ENCODE assay signal across 28 mouse cellular contexts in the genomic region with DNA sequence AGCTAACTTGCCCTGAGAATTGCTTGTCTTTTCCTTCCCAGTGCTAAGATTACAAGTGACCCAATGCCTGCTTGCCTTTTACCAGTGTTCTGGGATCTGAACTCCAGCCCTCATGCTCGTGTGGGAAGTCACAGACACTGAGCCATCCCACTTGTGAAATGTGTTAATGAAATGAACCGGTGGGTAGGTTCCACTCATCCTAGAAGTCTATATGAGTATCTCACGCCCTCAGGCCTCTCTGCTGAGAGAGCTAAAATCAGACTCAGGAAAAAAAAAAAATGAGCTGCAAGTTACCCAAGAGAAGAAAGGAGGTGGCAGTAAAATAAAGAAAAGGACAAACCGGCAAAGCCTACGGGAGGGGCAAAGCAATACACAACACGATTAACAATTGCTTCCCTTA.
DNase-seq lines count a peak whose midpoint lies in the region; ATAC-seq and TF ChIP-seq lines count a peak whose summit lies in the region.
"Had no signal": no experiment of that assay in that cellular context is flagged by ENCODE, and none has a peak within 500 bp of the region (broad histone marks: within the 10 kb centered on the region; RNA-seq: fewer than 3 reads in every experiment).

No protein-coding gene starts in this region.

- no peak overlapping the region for H3K4me3 ChIP-seq in neural tube, embryonic 13.5 days
- H3K4me3 ChIP-seq in cortical plate, adult 2 months (ENCODE audit: insufficient read depth, low read length): no peak overlapping the region
- H3K4me3 ChIP-seq: forebrain, embryonic 10.5 days; forebrain, embryonic 13.5 days; heart, adult 2 months; heart, embryonic 10.5 days; heart, embryonic 13.5 days; hindbrain, embryonic 15.5 days; intestine, embryonic 15.5 days had no signal

- TF ChIP-seq CTCF in cortical plate, adult 2 months (IDR thresholded peaks at IDR 0.05; ENCODE audit: extremely low read depth, insufficient read depth, low read length): no peak

- intact Hi-C loops in left cerebral cortex, postnatal 10 days (cut with DNase I): loop anchor here (10.0 kb wide), 1 partner anchor 286 kb away; no protein-coding TSS in a partner anchor

- ATAC-seq in neural tube, embryonic 13.5 days (ENCODE audit: low read depth): no peak
- ATAC-seq: forebrain, embryonic 13.5 days; intestine, embryonic 15.5 days; Patski had no signal

- 75% methylated on average over 6 of the region's 6 CpGs for WGBS in neural tube, embryonic 13.5 days

- H3K9ac ChIP-seq in neural tube, embryonic 13.5 days: no peak overlapping the region
- H3K9ac ChIP-seq: forebrain, embryonic 13.5 days; heart, embryonic 13.5 days; hindbrain, embryonic 15.5 days; intestine, embryonic 15.5 days had no signal

- 0 out of 2 replicates have a peak overlapping the region, but pooled peaks have one; percentile 28 for H3K27ac ChIP-seq in neural tube, embryonic 13.5 days (replicated peaks)
- H3K27ac ChIP-seq in cortical plate, adult 2 months (ENCODE audit: insufficient read depth, low read length): 0 out of 2 replicates have a peak overlapping the region, but pooled peaks have one; percentile 2
- H3K27ac ChIP-seq: forebrain, embryonic 10.5 days; forebrain, embryonic 13.5 days; heart, adult 2 months; heart, embryonic 10.5 days; heart, embryonic 13.5 days; hindbrain, embryonic 15.5 days; intestine, embryonic 15.5 days had no signal

- H3K36me3 ChIP-seq in neural tube, embryonic 13.5 days: no peaks in the 10 kb centered on the region
- H3K36me3 ChIP-seq: forebrain, embryonic 10.5 days; G1E; heart, embryonic 10.5 days; heart, embryonic 13.5 days; hindbrain, embryonic 15.5 days; intestine, embryonic 15.5 days had no signal

- H3K27me3 ChIP-seq in neural tube, embryonic 13.5 days: no peaks in the 10 kb centered on the region
- H3K27me3 ChIP-seq: forebrain, embryonic 13.5 days; hindbrain, embryonic 15.5 days; intestine, embryonic 15.5 days; Patski had no signal

- DNase-seq in frontal cortex, adult 2 months (ENCODE audit: extremely low spot score in 1 of 2, low spot score in 1 of 2): peak; percentile 57 to 61
- no peak for DNase-seq in frontal cortex, postnatal 14 days (ENCODE audit: low spot score in 2 of 2)
- peak; percentile 20 to 37 for DNase-seq in left cerebral cortex, adult 18-20 months (ENCODE audit: low spot score in 2 of 2)
- DNase-seq in left cerebral cortex, postnatal 10 days (ENCODE audit: extremely low spot score in 1 of 2, low spot score in 2 of 2): no peak
- DNase-seq in neural tube, embryonic 10.5 days (ENCODE audit: extremely low spot score, low spot score): no peak
- no peak for DNase-seq in thymus, postnatal 0 days (ENCODE audit: low spot score)
- DNase-seq: adrenal gland, postnatal 10 days; adrenal gland, postnatal 36 days; B cell, adult 2 months; cerebellum, adult 11 months; cerebellum, adult 2 months; cerebellum, adult 9-11 months; cerebellum, postnatal 36 days; gastrocnemius, postnatal 10 days; gastrocnemius, postnatal 36 days; heart, adult 2 months; heart, postnatal 14 days; heart, postnatal 4 days had no signal

- peaks cover 20% of the 10 kb centered on the region for H3K4me1 ChIP-seq in neural tube, embryonic 13.5 days (replicated peaks)
- peaks cover 6% of the 10 kb centered on the region; the same call in 1 of the 2 replicates for H3K4me1 ChIP-seq in cortical plate, adult 2 months (ENCODE audit: control insufficient read depth, insufficient read depth, low read length)
- H3K4me1 ChIP-seq: heart, embryonic 10.5 days; heart, embryonic 13.5 days; intestine, embryonic 15.5 days had no signal

- no peak for TF ChIP-seq POLR2A in cortical plate, adult 2 months (IDR thresholded peaks at IDR 0.05; ENCODE audit: extremely low read depth, insufficient read depth, low read length)

- no peak overlapping the region for H3K4me2 ChIP-seq in neural tube, embryonic 13.5 days
- H3K4me2 ChIP-seq: forebrain, embryonic 13.5 days; heart, embryonic 13.5 days; hindbrain, embryonic 15.5 days; intestine, embryonic 15.5 days had no signal

- no peaks in the 10 kb centered on the region for H3K9me3 ChIP-seq in neural tube, embryonic 13.5 days
- H3K9me3 ChIP-seq: forebrain, embryonic 10.5 days; forebrain, embryonic 13.5 days; G1E; heart, embryonic 10.5 days; heart, embryonic 13.5 days; hindbrain, embryonic 15.5 days; intestine, embryonic 15.5 days had no signal

Comparison
In these comparisons a context has a peak if more than half of its experiments do, and no peak if none do; other contexts are left out.
1. DNase-seq: peak in frontal cortex, adult 2 months (2 of 2) and left cerebral cortex, adult 18-20 months (2 of 2); none in frontal cortex, postnatal 14 days (0 of 2), left cerebral cortex, postnatal 10 days (0 of 2), neural tube, embryonic 10.5 days (single experiment) and thymus, postnatal 0 days (single experiment).